Mouse (Mus musculus) embryonic facial prominence, embryonic 11.5 days (tissue): ENCODE results near the gene Ern2. TPM values are rescaled to one million over a fixed set of nuclear protein-coding genes. Genes with fewer than 3 reads are reported as not detected.
A peak's percentile ranks its signal among the peaks of the same experiment; 100 is the strongest.

Experiments
- ATAC-seq: fragments of 200-750 bp; cut with Nextera tagmentation; replicated peaks from 2 replicates; pipeline ENCODE4 v1.8.0; 2017; ENCODE audit warnings: low read depth; ENCODE audit not compliant: insufficient number of reproducible peaks, low FRiP score, low TSS enrichment
- DNase-seq: peaks from one replicate; pipeline ENCODE4 v3.0.0-alpha.2; 2015; ENCODE audit warnings: low spot score
- H3K27ac ChIP-seq: fragments of 300-500 bp; sonication (generic); replicated peaks from 2 replicates; pipeline ENCODE4 v1.5.1; 2014; ENCODE audit warnings: mild to moderate bottlenecking, low read depth, low read length, control low read depth
- H3K27me3 ChIP-seq: fragments of 300-500 bp; sonication (generic); 2 replicates; pipeline ENCODE4 v1.6.1; 2014; ENCODE audit warnings: mild to moderate bottlenecking, low read length, moderate library complexity, mixed read lengths; ENCODE audit not compliant: control insufficient read depth, insufficient read depth
- H3K36me3 ChIP-seq: fragments of 300-500 bp; sonication (generic); replicated peaks from 2 replicates; pipeline ENCODE4 v1.6.1; 2014; ENCODE audit warnings: low read depth, mild to moderate bottlenecking, low read length, moderate library complexity, mixed read lengths; ENCODE audit not compliant: control insufficient read depth, insufficient read depth
- H3K4me1 ChIP-seq: fragments of 300-500 bp; sonication (generic); 2 replicates; pipeline ENCODE4 v1.6.1; 2014; ENCODE audit warnings: low read length, mixed read lengths; ENCODE audit not compliant: control insufficient read depth, insufficient read depth
- H3K4me2 ChIP-seq: fragments of 300-500 bp; sonication (generic); 2 replicates; pipeline ENCODE4 v1.6.1; 2014; ENCODE audit warnings: low read depth, mild to moderate bottlenecking, control low read depth, low read length, moderate library complexity
- H3K4me3 ChIP-seq: fragments of 300-500 bp; sonication (generic); 2 replicates; pipeline ENCODE4 v1.5.1; 2014; ENCODE audit warnings: low read depth, low read length, control low read depth
- H3K9ac ChIP-seq: fragments of 300-500 bp; sonication (generic); replicated peaks from 2 replicates; pipeline ENCODE4 v1.6.1; 2014; ENCODE audit warnings: mild to moderate bottlenecking, control low read depth, low read length
- H3K9me3 ChIP-seq: fragments of 300-500 bp; sonication (generic); replicated peaks from 2 replicates; pipeline ENCODE4 v1.6.1; 2016; ENCODE audit warnings: mild to moderate bottlenecking, low read length, inconsistent platforms, mixed read lengths; ENCODE audit not compliant: control insufficient read depth
- WGBS: fragments of 180-500 bp; shearing (Covaris S2); extraction: QIAGEN DNeasy Blood & Tissue Kit; methylation state at CpG from one replicate; pipeline ENCODE4 v1.1.7; 2014; 5-methylcytosine and 5-hydroxymethylcytosine counted together
- polyA plus RNA-seq: library from polyadenylated mRNA; unstranded; fragments of >200 nt; fragmentation: Nextera tagmentation; extraction: Ambion mirVana; gene quantifications from 2 replicates; pipeline ENCODE4 v1.2.1, GENCODE M21; 2014

Ern2 gene
- polyA plus RNA-seq, 1 experiment from 2014 or later: not detected

GRCm38 (mm10) chr7:122206121-122206520, 20.1 kb upstream of the Ern2 start:
- H3K9ac ChIP-seq: no peak overlapping the region
- no peak overlapping the region for H3K27ac ChIP-seq
- no peak for DNase-seq
- no peak overlapping the region for H3K4me2 ChIP-seq
- no peaks in the 10 kb centered on the region for H3K4me1 ChIP-seq
- no peaks in the 10 kb centered on the region for H3K9me3 ChIP-seq
- H3K36me3 ChIP-seq: no peaks in the 10 kb centered on the region
- no peak overlapping the region for H3K4me3 ChIP-seq
- ATAC-seq: no peak
- 78% methylated on average over 2 of the region's 2 CpGs for WGBS
- H3K27me3 ChIP-seq: no peaks in the 10 kb centered on the region

DNA sequence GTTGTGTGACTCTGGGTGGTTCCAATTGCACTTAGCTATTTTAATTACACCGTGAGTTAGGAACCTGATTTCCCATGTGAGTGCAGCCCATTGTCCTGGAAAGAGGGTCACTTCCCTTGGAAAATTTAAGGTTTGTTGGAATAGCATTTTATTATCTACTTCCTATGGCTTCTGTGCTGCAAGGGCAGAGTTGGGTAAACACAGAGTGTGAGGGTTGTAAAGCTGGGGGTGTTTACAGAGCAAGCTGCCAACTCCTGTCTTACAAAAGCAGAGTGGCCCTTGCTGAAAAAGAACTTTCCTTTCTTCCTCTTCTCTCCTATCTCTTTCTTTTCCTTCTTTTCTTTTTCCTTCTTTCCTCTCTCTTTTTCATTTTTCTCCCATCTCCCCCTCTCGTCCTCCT, 17.9 kb upstream of the Ern2 start:
- DNase-seq: no peak
- Histone ChIP-seq H3K27me3 (no peaks in the 10 kb centered on the region), H3K4me2 (no peak overlapping the region), H3K4me1 (no peaks in the 10 kb centered on the region), H3K9me3 (no peaks in the 10 kb centered on the region), H3K9ac (no peak overlapping the region), H3K27ac (no peak overlapping the region), H3K4me3 (no peak overlapping the region), H3K36me3 (no peaks in the 10 kb centered on the region)
- WGBS: 61% methylated on average over 2 of the region's 2 CpGs
- ATAC-seq: no peak

- Histone ChIP-seq H3K36me3 (no peaks in the 10 kb centered on the region), H3K27ac (no peak overlapping the region), H3K9me3 (no peaks in the 10 kb centered on the region), H3K4me1 (no peaks in the 10 kb centered on the region), H3K27me3 (no peaks in the 10 kb centered on the region), H3K4me3 (no peak overlapping the region), H3K9ac (no peak overlapping the region), H3K4me2 (no peak overlapping the region)
- DNase-seq (peak; percentile 75), ATAC-seq (no peak)
- WGBS: 32% methylated on average over 5 of the region's 5 CpGs
Observed at GRCm38 (mm10) chr7:122199296-122199695, 13.3 kb upstream of the Ern2 start.

DNA sequence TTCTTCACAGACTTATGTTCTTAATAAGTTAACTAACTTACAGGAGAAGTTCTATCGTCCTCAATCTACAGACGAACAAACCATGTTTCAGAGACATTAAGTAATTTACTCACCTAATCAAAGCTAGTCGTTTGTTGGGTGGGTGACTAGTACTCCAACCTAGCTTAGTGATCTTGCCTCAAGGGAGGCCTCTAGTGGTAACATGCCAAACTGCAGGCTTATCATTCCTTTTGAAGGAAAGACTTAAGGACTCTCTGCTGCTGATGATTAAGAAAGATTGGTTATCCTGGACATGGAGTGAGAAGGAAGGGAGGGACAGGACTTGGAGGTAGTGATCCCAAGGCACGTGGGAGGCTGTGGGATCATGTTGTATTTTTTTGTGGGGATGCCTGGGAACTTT, 11.3 kb upstream of the Ern2 start:
- Histone ChIP-seq H3K27ac (no peak overlapping the region), H3K4me2 (no peak overlapping the region), H3K4me1 (no peaks in the 10 kb centered on the region), H3K36me3 (no peaks in the 10 kb centered on the region), H3K9me3 (no peaks in the 10 kb centered on the region), H3K27me3 (no peaks in the 10 kb centered on the region), H3K4me3 (no peak overlapping the region), H3K9ac (no peak overlapping the region)
- ATAC-seq (no peak), DNase-seq (peak; percentile 73)
- WGBS: 37% methylated on average over 4 of the region's 4 CpGs

- no peaks in the 10 kb centered on the region for H3K9me3 ChIP-seq
- no peak overlapping the region for H3K27ac ChIP-seq
- no peak overlapping the region for H3K4me2 ChIP-seq
- H3K4me1 ChIP-seq: no peaks in the 10 kb centered on the region
- ATAC-seq (no peak), DNase-seq (no peak)
- H3K27me3 ChIP-seq: no peaks in the 10 kb centered on the region
- H3K9ac ChIP-seq: no peak overlapping the region
- 84% methylated on average over 9 of the region's 9 CpGs for WGBS
- H3K36me3 ChIP-seq: no peaks in the 10 kb centered on the region
- H3K4me3 ChIP-seq: no peak overlapping the region
Observed at GRCm38 (mm10) chr7:122196771-122197170, 10.8 kb upstream of the Ern2 start.

DNA sequence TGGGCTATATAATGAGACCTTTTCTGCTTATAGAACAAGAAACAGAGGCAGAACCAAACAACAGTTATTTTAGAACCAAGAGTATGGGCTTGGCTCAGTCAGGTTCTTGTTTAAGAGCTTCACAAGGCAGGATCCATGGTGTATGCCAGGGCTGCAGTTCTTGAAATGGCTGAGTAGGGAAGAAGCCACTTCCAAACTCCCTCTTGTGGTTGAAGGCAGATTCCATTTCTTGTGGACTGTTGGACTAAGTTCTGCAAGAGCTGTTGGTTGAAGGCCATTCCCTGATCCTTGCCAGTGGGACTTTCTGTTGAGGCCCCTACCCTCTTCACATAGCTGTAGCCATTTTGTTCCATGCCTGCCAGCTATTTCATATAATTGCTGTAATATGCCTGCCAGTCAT, 7.9 kb upstream of the Ern2 start:
- H3K27ac ChIP-seq: no peak overlapping the region
- DNase-seq: no peak

GRCm38 (mm10) chr7:122191097-122191496, 5.1 kb upstream of the Ern2 start:
- Histone ChIP-seq H3K9me3 (no peaks in the 10 kb centered on the region), H3K9ac (no peak overlapping the region), H3K36me3 (no peaks in the 10 kb centered on the region), H3K4me1 (no peaks in the 10 kb centered on the region), H3K4me2 (no peak overlapping the region), H3K27me3 (no peaks in the 10 kb centered on the region), H3K27ac (no peak overlapping the region), H3K4me3 (no peak overlapping the region)
- DNase-seq (no peak), ATAC-seq (no peak)
- WGBS: 61% methylated on average over 10 of the region's 10 CpGs

More for the DNA sequence above, 7.9 kb upstream of the Ern2 start:
- no peaks in the 10 kb centered on the region for H3K4me1 ChIP-seq
- H3K9me3 ChIP-seq: no peaks in the 10 kb centered on the region
- no peaks in the 10 kb centered on the region for H3K36me3 ChIP-seq
- no peak overlapping the region for H3K9ac ChIP-seq
- no peaks in the 10 kb centered on the region for H3K27me3 ChIP-seq
- H3K4me2 ChIP-seq: no peak overlapping the region
- ATAC-seq: no peak
- no peak overlapping the region for H3K4me3 ChIP-seq

DNA sequence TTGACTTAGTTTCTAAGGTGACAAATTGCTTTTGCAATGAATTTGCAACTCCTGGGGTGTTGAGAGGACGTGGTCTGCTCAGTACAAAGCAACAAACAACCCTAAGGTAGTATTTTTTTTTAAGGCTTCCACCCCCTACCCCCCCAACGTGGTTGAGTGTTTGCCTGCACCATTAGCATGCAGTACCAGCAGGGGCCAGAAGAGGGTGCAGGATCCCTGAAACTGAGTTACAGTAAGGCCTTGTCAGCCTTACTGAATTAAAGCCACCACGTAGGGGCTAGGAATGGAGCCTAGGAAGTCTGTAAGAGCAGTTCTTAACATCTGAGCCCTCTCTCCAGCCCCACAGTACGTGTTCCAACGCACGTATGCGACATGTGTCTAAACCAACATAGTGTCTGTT, 3.5 kb upstream of the Ern2 start:
- H3K4me3 ChIP-seq: no peak overlapping the region
- H3K27me3 ChIP-seq: no peaks in the 10 kb centered on the region
- DNase-seq (peak; percentile 75), ATAC-seq (no peak)
- no peak overlapping the region for H3K4me2 ChIP-seq
- H3K36me3 ChIP-seq: no peaks in the 10 kb centered on the region
- H3K9me3 ChIP-seq: no peaks in the 10 kb centered on the region
- H3K27ac ChIP-seq: no peak overlapping the region
- WGBS: 34% methylated on average over 7 of the region's 7 CpGs
- no peaks in the 10 kb centered on the region for H3K4me1 ChIP-seq
- H3K9ac ChIP-seq: no peak overlapping the region
